Mouse (Mus musculus): ENCODE data around the gene Tes.
"Not testable (repeated sequence)": the region's sequence is repeated elsewhere in the genome, so short reads cannot be mapped to it uniquely, and the experiment has no call there.

Gene Tes

DNA sequence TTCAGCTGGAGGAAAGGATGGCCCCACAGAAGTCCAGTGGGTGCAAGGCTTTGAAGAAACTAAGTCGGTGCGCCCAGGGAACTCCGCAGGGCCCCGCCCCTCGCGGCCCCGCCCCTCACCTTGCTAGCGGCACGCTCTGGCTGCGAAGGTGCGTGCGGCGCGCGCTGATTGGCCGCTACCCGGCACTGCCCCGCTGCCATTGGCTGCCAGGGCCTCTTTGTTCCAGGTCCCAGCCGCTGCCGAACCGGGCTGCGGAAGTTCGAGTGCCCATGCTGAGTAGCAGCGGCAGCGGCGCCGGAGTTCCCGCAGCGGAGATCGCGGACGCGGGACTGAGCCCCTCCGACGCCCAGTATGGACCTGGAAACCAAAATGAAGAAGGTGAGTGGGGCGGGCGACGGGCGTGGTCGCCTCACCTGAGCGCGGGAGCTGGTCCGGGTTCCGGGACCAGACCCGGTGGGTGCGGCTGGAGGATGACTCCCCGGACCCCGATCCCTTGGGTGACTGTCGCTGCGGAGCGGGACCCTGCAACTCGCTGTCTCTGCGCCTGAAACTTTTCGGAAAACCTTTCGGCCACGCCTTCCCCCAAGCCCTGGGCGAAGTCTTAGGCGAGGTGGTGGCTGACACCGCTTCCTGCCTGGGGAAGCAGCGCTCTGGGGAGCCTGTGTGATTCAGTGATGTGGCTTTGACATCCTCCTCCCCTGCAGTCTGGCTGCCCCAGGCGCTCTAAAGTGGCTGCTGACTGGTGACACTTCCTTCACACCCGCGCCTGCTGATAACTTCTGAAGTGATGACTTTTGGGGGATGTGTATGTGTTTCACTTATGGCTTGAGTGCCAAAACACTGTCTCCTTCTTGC, at the start of gene Tes:
TSS of gene Tes (plus strand) at position 214 of the 855 bp plus-strand sequence.
- peak; percentile 92 for DNase-seq (ENCODE audit: low read depth, low spot score)

DNA sequence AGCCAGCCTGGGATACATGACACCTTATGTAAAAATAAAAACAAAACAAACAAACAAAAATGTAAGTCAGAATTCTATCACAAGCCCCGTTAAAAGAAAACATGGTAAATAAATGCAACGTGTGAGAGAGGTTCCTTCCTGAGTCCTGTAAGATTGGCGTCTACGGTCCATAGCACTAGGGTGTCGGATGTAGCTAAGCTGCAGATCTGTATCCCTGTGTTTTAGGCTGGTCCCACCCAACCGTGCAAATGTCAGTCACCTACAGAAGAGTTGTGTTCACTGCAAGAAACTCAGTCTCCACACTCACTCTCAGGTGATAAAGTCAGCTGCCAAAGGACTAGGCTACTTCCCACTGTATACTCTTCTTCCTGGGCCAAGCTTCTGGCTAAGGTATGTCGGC, 39.1 kb upstream of the Tes start:
- no peak for DNase-seq (ENCODE audit: low read depth, low spot score)

DNA sequence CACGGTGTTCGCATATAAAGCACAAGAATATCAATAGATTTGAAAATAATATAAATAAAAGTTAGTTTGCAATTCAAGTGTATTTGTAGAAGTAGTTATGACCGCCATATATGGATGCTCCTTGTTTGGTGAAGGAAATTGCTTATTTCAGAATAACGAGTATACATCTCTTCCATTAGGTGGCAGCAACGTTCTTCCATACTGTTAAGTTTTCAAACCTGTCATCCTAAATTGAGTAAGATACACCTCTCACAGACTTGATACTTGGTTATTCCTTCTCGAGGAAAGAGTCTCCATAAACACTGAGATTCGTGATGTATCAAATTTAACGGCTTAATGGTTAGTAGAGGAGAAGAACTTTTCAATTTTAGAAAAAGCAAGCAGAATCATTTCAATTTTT, 37.4 kb upstream of the Tes start:
- DNase-seq (ENCODE audit: low read depth, low spot score), result peak; percentile 52

DNA sequence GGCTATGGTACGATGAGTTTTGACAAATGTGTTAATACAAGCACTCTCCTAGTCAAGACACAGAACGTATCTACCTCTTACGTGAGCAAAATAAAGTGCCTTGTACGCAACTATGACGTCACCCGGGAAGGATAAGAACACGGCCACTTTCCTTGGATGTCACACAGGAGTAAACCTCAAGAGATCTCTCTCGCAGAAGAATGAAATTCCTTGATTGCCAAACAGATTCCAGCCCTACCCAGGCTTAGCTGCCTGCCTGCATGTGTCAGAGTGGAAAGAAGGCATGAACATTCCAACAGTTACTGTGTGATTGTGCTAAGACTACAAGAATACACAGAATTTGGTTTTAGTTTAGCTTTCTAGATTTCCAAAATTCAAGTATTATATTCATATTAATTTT, 36.1 kb upstream of the Tes start:
- no peak for DNase-seq (ENCODE audit: low read depth, low spot score)

DNA sequence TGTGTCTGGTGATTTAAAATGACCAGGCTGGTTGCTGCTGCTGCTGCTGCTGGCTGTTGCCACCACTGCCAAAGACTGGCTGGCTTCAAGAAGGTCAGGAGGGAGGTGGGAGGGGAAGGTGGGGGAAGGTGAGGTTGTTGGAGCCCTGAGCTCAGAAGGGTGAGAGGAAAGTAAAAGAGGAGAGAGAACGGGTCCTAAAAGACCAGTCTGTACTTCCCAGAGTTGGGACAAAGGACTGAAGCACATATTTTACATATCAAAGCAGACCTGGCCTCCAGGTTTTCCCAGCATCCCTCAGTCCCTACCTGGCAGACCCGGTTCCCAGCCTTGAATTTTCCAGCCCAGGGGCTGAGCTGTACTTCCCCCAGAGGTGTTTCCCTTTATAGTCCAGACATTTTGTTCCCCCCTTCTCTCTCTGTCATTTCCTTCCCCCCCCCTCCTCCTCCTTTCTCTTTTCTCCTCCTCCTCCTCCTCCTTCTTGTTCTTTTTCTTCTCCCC, 32.7 kb upstream of the Tes start:
- DNase-seq (ENCODE audit: low read depth, low spot score), result peak; percentile 49

DNA sequence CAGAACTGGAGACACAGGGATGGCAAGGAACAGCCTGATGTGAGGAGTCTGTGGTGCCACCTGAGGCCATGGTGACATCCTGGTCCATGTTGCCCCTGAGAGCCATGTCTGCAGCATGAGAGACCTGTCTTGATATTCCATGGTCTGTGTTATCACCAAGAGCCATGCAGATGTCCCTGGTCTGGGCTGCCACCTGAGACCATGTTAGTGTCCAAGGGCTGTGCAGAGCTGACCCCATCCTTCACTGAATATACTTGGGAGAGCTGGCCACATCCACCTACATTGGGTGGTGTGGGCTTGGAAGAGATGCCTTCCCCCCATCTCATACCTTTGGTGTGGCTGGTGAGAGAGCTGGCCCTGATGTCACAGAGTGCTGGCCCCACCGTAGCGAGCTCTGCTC, 30.9 kb upstream of the Tes start:
- no peak for DNase-seq (ENCODE audit: low read depth, low spot score)

DNA sequence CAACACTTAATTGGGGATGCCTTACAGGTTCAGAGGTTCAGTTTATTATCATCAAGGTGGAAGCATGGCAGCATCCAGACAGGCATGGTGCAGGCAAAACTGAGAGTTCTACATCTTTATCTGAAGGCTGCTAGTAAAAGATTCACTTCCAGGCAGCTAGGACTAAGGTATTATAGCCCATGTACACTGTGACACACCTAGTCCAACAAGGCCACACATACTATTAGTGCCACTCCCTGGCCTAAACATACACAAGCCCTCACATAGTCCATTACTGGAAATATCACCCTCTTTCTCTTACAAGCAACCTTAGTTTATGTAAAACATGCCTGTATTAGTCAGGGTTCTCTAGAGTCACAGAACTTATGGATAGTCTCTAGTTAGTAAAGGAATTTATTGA, 29.7 kb upstream of the Tes start:
- DNase-seq (ENCODE audit: low read depth, low spot score), result no peak

DNA sequence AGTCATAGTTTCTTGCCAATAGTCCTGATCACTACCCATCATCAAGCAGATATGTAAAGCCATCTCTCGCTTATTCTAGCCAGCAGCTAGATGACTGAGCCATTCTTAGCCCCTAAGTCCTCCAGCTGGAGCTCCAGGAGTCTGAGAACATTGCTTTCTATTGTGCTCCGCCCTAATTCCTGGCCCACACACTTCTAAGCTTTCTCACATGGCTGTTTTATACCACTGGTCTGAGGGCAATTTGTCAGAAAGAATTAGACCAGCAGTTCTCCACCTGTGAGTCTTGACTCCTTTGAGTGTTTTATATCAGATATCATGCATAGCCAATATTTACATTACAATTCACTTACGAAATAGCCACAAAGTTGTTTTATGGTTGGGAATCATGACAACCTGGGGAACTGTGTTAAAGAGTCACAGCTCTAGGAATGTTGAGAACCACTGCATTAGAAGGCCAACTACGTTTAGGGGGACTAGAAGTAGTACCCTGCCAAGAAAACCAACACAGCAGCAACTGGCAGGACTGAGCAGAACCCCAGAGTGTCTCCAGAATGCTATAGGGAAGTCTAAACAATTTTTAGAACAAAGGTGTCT, 13.4 kb upstream of the Tes start:
- DNase-seq (ENCODE audit: low read depth, low spot score), result no peak

DNA sequence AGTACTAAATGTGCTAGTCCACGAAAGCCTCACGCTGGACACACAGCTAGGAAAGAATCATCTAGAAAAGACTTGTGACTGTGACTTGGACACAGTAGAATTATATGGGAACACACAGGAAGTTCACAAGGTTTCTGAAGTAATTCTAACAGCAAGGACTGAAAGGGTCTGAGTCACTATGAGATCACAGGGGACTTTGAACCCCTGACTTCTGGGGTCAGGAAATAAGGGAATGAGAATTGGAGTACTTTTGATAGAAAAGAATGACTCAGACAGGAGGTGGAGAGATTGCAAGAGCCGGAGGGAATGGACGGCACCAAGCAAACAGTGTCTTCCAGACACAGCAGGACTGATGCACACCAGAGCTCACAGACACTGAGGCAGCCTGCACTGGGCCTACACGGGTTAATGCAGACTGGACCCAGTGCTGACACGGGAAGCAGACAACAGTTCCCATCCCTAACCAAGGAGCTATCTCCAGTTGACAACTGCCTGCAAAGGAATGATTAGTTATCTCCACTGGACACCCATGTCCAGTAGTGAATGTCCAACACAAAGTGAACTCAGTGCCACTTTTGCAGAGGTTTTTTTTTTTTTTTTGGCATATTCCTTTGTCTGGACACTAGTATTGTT, 11.8 kb upstream of the Tes start:
- no peak for DNase-seq (ENCODE audit: low read depth, low spot score)

DNA sequence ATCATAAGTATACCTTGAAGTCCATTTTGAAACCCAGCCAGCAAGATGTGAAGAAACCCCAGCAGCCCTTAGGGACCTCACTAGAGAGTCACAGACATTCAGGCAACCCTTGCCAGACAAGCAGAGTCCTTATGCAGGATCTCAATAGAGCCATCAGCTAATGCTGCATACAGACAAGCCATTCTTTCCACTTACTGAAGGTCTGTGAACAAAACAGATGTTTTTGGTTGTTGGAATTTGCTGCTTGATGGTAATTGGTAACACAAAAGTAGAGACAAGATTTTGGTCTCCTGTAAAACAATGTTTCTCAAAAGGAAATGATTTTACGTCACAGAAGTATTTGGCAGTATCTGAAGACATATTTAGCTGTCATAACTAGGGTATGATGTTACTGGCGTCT, 10.2 kb upstream of the Tes start:
- DNase-seq (ENCODE audit: low read depth, low spot score), result no peak

DNA sequence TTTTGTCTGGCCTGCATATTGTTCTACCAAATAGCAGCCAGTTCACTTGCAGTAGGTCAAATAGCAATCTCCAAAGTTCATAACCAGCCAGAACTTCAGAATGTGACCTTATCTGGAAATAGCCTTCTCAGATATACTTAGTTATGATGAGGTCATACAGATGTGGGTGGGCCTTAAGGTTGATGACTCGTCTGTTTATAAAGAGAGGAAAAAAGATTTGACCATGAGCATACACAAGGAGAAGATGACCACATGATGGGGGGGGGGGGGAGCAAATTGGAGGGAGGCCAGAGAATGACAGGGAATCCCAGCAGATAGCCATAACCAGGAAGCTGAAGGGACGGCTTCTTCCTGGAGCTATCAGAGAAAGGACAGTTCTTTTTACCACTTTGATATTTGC, 9.3 kb upstream of the Tes start:
- no peak for DNase-seq (ENCODE audit: low read depth, low spot score)

DNA sequence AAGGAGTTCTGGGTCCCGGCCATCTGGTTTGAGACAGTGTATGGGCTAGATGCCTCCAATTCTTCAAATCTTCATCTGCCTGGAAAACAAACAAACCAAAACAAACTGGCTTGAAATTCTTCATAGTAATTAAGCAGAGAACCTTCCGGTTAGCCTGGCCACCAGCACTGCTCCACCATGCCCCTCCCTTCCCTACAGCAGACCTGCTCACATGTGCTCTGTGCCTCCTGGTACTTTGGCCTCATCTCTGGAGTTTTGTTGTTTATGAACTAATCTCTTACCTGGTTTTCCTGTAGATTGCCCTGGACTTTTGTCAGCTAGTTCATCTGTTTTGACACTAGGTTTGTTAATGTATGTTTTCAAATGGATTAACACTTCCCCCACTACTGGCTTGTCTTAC, 5.4 kb upstream of the Tes start:
- no peak for DNase-seq (ENCODE audit: low read depth, low spot score)

DNA sequence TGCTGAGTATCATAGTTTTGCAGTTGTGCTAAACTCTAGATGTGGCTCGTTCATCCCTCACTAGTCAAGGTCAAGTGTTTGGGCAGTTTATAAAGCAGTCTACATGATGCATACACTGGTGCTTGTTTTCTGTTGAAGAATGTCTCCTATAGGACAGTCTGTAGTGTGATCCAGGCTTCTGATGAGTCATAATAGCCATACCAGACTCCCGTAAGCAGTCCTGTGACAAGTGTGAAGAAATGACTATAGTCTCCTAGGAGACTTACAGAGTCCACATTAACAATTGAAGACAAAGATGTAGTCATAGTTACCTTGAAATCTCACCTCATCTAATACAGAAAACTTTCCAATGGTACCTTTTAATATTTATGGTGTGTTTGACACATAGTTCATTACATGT, 4.8 kb upstream of the Tes start:
- no peak for DNase-seq (ENCODE audit: low read depth, low spot score)

DNA sequence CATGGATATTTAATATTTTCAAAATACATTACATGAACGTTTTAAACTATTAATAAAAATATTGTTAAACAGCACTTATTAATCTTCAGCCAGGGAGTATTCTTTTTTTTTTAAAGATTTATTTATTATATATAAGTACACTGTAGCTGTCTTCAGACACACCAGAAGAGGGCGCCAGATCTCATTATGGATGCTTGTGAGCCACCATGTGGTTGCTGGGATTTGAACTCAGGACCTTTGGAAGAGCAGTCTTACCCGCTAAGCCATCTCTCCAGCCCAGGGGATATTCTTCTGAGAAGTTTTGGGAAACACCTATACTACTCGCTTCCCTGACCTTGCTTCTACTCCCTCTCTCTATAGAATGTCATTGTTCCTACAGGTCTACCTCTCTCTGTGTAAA, 3.1 kb upstream of the Tes start:
- not testable (repeated sequence) for DNase-seq (ENCODE audit: low read depth, low spot score)

DNA sequence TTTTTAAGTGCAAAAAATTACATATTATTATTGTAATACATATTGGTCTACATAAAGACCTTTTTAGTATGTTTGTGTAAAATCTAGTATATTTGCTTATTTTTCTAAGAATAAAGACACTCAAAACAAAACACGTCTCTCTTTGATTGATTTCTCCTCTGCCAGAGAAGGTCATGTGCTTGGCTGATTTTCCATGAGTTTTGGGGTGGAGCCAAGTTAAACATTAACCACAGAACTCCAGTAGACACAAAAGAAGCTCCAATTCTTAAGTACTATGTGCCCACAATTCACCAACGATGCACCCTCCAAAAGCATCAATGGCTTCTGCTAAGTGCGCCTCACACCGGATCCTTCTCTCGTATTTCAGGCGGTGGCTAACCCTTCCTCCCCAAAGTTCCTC, 2.6 kb upstream of the Tes start:
- DNase-seq (ENCODE audit: low read depth, low spot score), result peak; percentile 2

DNA sequence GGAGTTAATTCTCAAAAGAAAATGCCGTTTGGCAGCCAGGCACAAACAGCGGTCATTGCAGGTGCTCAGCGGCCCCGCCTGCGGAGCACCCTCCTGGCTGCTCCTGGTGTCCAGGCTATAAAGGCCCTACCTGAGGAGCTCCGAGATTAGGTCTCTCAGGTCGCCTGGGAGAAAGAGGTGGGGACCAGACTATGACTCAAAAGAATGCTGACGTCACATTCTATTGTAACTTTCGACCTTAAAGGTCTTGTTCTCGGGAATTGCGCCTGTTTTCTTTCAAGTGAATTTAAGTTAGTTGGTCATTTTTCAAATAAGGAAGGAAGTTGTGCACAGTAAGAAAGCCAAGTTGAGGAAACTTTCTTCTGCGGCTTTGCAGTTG, 831 bp downstream of the Tes start:
- no peak for DNase-seq (ENCODE audit: low read depth, low spot score)

DNA sequence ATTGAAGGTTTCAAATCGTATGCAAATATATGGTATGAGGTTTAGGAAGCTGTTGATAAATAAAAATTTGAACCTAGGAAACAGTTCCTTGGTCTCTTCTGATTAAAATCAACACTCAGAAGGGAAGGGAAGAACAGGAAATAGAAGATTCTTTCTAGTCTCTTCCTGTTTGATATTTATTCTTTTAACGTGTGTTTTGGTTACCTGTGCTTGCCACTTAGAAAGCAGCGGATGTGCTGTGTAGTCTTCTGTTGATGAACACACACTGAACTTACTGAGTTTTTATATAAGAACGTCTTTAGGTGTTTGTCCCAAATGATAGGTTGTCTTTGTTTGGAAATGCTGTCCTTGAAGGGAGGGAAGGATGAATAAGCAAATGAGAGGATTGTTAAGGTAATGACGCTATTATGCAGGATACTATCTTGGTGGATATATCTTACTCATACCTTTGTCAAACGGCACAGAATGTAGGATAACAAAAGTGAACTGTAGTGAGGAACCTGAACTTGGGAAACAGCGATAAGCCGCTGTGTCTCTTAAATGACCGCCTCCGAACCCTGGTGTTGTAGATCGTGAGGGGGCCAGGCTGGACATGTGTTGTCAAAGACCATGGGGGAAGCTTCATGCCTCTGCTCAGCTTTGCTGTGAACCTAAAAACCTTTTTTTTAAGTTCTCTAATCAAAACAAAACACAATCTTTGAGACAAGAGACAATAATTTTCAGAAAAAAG, 1.4 kb downstream of the Tes start:
- DNase-seq (ENCODE audit: low read depth, low spot score), result peak; percentile 2

DNA sequence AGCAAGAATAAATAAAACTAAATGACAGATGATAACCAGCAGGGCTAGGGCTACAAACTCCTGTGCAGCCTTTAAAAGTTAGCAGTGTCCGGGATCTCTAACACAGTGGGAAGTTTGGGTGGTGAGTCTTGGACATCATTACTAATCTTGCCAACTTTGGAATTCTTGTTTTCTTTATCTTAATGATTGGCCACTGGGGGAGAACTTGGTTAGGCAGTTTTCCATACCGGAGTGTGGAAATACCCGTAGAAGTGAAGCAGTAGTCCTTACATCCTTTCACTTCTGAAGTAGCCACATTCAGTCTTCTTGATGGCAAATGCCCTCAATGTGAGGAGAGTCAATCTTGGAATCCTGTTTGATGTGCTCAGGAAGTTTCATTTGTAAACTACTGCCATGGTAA, 7.0 kb downstream of the Tes start:
- no peak for DNase-seq (ENCODE audit: low read depth, low spot score)

DNA sequence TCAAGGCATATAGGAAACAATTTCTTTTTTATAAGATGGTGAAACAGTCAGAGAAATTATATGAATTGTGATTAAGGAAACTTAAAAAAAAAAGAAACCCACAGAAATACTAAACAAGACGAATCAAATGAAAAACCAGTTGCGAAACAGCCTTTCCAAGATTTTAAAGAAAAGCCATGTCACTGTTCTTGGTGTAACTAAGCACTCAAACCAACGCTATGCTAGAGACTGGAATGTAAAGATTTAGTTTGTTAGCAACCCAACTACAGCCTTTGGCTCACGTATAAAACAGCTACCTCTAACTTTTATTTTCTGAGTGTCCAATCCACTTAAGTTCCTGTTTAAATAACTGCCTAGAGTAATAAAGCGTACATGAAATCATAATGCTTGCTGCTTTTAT, 7.4 kb downstream of the Tes start:
- DNase-seq (ENCODE audit: low read depth, low spot score), result no peak

DNA sequence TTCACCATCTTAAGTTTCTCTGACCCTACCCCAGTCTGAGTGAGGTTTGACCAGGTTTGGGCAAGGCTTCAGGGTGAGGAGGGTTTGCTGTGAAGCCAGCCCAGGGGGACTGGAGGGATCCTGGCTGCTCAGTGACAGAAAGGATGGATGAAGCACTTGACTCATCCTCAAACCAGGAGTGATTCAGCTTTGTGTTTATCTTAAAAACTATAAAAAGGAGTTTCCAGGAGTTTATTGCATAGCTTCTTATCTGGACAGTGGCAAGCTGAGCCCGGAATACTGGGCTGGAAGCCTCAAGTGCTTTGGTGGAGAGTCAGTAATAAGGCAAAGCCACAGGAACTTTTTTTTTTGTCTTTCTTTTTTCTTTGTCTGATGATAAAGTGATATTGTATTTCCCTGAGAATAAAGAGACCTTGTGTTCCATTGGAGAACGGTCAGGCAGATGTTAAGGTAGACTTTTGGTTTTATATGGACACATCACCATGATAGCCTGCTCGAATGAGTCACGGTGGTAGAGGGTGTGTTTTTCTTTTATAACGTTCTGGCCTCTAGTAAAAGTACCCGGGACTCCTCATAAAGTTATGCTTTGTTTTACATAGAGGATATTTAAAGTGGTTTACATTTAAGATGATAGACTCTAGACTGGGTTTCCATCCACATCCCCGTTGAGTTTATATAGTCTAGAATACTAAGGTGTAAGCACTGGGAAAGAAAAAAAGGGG, 8.0 kb downstream of the Tes start:
- no peak for DNase-seq (ENCODE audit: low read depth, low spot score)

DNA sequence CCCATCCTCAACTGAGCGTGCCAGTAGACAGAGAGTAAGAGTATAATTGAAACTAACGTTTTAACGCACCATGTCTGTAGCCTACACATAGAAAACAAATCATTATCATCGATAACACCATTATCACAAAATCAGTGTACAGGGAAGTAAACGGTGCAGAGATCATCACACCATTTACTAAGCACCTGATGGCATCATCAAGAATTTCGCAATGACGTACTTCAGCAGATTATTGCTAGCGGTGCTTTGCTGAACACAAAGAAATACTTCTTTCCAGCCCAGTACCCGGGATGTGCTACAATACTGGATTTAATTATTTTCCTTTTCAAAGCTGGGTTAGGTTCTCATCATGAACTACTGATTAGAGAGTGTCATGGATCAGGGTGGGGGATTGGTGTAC, 12.3 kb downstream of the Tes start:
- DNase-seq (ENCODE audit: low read depth, low spot score), result no peak

DNA sequence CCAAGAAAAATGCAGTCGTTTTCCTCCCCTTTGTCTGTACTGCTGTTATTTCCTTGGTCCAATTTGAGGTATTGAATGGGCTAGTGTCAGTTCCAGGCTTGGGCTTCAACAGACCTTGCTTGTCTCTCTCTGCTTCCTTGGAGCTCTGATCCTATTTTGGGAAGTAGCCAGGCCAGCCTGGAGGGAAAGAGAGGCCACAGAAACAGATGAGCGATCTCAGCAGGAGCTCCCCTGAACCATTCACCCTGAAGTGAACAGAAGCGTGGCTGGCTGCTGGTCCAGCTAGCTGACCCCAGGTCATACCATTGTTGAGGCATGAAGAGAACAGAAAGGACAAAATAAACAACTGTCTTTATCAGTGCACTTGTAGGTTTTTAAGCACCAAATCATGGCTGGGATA, 12.8 kb downstream of the Tes start:
- DNase-seq (ENCODE audit: low read depth, low spot score), result no peak

Data from ZHBTc4 (cell line).